Mouse (Mus musculus): ENCODE results near the gene Ccn2.

The Ccn2 gene

GRCm38 (mm10) chr10:24595250-24596002, at the start of gene Ccn2:
Gene Ccn2, plus strand, starts transcription at chr10:24595442.
- no peak for DNase-seq (ENCODE audit: low spot score)

GRCm38 (mm10) chr10:24552870-24553269, 42.4 kb upstream of the Ccn2 start:
- DNase-seq (ENCODE audit: low spot score): no peak

- no peak for DNase-seq (ENCODE audit: low spot score)
Observed at GRCm38 (mm10) chr10:24554091-24554490, 41.2 kb upstream of the Ccn2 start.

- DNase-seq (ENCODE audit: low spot score): no peak
Observed at GRCm38 (mm10) chr10:24558366-24558765, 36.9 kb upstream of the Ccn2 start.

DNA sequence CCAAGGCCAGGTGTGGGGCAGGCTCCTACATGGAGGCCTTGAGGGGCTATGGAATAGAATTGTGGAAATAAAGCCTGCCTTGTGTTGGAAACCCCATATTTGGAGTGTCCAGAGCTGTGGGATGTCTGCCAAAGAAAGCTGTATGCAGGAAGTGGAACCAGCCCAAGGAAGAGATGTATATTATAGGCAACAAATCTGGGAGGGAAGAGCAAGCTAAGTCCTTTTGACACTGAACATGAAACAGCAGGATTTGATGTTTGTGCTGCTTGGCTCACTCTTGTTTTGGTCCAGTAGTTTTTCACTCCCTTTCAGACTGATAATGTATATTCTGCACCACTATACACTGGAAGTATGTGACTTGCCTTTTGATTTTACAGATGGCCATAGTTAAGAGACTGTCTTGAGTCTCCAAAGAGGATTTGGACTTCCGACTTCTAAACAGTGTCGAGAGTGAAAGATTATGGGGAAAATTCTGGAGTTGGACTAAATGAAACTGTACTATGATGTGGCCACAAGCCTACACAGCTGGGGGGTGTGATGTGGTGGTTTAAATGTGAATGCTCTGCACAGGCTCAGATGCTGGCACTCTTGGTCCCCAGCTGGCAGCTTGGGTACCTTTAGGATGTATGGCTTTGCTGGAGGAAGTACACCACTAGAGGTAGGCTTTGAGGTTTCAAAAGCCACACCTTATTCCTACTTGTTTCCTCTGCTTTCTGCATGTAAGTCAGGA, 25.4 kb upstream of the Ccn2 start:
- no peak for DNase-seq (ENCODE audit: low spot score)

DNA sequence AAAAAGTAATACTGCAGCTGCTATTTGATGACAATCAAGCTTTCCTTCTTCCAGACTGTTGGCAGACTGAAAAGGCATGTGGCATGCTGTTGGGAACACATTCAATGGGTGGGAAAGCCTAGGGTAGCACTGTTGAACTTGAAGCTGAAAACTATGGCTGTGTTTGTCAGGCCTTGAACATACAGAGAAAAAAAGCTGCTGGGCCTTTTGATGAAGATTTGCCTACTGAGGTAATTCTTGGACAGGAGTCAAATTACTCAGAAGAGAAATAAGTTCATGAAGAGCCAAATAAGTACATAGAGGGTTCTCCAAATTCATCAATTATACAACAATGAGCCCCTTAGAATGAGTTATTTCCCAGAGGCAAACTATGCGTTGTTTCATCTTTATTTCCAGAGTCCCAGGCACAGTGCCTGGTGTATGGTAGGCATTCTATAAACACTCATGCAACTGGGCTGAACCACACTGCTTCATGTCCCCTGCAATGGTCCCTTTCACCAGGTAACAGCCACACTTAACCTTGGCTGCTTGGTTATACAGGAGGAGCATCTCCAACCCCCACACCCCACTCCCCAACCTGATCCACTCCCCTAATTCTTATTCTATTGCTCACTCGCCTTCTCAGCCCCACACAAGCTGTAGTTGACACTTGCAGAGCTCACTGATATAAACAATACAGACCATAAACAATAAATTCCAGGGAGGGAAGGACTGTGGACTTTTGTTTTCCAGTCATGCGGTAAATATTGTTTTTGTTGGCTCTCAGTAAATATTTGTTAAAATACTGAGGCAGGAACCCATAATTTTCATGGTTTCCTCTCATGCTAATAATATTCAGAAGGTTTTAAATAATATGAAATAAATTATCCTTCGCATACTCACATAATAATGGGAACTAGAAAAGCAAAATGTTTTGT, 22.9 kb upstream of the Ccn2 start:
- no peak for DNase-seq (ENCODE audit: low spot score)

DNA sequence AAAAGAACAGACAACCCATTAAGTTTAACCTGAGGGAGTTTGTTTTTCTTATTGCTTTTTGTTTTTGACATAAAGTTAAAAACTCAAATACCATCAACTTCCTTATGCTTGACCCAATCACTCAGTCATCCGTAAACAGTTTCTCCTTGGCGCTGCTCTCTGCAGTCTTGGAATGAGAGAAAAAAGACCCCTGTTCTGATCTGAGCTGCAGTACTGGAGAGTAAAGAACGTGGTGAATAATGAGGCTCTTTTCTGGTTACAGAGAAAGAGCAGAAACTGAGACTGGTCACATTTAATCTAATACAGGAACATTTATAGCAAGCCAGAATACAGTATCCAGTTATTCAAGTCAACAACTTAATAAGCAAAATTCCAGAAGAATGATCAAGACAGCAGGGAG, 21.8 kb upstream of the Ccn2 start:
- DNase-seq (ENCODE audit: low spot score): no peak

GRCm38 (mm10) chr10:24581076-24581475, 14.2 kb upstream of the Ccn2 start:
- no peak for DNase-seq (ENCODE audit: low spot score)

DNA sequence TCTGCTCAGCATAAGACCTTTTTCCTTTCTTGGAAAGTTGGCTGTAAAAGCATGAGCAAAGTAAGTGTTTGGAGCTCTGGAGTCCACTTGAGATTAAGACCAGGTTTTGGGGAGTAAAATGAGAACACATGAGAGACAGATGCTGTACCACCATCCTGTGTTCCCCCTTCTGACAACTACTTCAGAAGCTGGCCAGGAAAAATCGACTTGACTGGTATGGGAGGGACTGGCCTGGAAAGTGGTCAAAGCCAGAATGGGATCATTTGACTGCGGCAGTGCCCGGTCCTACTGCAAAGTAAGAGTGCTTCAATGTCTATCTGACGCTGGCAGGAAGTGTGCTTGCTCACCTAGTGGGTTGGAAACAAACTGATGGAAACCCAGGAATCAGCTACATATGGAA, 6.4 kb upstream of the Ccn2 start:
- no peak for DNase-seq (ENCODE audit: low spot score)

- no peak for DNase-seq (ENCODE audit: low spot score)
Observed at GRCm38 (mm10) chr10:24589238-24589637, 6.0 kb upstream of the Ccn2 start.

DNA sequence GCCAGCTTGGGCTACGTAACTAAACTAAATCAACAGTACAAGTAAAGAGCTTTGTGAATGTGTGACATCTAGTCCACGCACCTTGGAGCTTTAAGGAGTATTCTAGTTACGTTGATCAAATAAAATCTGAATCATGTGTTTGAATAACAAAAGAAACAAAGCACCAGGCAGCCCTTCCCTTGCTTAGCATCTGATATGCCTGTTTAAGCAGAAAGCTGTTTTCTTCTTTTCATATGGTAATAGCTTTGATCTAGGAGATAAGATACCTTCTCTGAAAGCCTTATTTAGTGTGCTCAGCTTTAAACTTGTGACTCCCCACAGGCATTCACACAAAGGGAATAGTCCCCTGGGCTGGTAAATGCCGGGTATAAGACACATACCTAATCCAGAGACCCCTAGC, 4.7 kb upstream of the Ccn2 start:
- no peak for DNase-seq (ENCODE audit: low spot score)

GRCm38 (mm10) chr10:24591136-24591535, 4.1 kb upstream of the Ccn2 start:
- DNase-seq (ENCODE audit: low spot score): peak; percentile 75

- no peak for DNase-seq (ENCODE audit: low spot score)
Observed at GRCm38 (mm10) chr10:24591741-24592140, 3.5 kb upstream of the Ccn2 start.

GRCm38 (mm10) chr10:24592318-24592717, 2.9 kb upstream of the Ccn2 start:
- no peak for DNase-seq (ENCODE audit: low spot score)

- DNase-seq (ENCODE audit: low spot score): no peak
Observed at GRCm38 (mm10) chr10:24592969-24593368, 2.3 kb upstream of the Ccn2 start.

GRCm38 (mm10) chr10:24593556-24593955, 1.7 kb upstream of the Ccn2 start:
- no peak for DNase-seq (ENCODE audit: low spot score)

GRCm38 (mm10) chr10:24596003-24596868, 994 bp downstream of the Ccn2 start:
- no peak for DNase-seq (ENCODE audit: low spot score)

DNA sequence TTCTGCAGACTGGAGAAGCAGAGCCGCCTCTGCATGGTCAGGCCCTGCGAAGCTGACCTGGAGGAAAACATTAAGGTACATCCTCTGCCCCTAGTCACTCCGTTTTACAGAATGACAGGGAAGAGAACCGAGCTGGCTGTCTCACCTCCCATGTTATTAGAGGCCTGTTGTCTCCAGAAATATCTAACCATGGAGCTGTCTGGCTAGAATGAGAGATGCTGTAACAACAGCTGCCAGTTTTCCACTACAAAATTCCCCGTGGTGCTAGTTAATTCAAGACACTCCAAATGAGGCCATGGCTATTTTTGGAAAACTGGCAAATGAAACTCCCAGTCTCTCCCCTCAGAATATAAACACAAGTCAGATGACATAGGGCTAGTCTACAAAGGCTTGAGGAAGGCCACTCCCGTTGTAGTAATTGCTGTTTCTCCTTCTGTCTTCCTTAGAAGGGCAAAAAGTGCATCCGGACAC, 1.7 kb downstream of the Ccn2 start:
- no peak for DNase-seq (ENCODE audit: low spot score)

- no peak for DNase-seq (ENCODE audit: low spot score)
Observed at GRCm38 (mm10) chr10:24597789-24598188, 2.5 kb downstream of the Ccn2 start.

DNA sequence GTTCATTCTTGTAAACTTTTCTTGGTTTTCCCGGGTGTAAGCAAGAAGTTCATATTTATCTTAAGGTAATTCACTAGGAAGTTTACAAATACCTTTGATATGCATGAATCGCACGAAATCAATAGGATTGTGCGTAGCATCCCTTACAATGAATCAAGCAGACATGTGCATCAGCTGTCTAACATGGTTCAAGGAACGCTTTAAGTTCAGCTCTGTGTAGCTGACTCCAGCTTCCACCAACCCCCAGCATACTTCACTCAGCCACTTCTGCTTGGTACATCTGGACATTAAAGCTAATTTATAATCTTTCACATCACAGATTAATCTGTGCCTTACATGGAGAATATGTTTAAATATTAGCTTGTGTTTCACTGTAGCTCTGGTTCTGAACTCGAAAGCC, 3.5 kb downstream of the Ccn2 start:
- no peak for DNase-seq (ENCODE audit: low spot score)

GRCm38 (mm10) chr10:24599802-24600201, 4.6 kb downstream of the Ccn2 start:
- DNase-seq (ENCODE audit: low spot score): no peak
